Mouse (Mus musculus) heart, embryonic 16.5 days (tissue): ENCODE data around the gene Hoxb5. TPM values are rescaled to one million over a fixed set of nuclear protein-coding genes. Genes with fewer than 3 reads are reported as not detected.

Experiments
- ATAC-seq: fragments of 200-750 bp; cut with Nextera tagmentation; replicated peaks from 2 replicates; pipeline ENCODE4 v1.8.0; 2017; ENCODE audit warnings: moderate number of reproducible peaks; ENCODE audit not compliant: insufficient read depth, low FRiP score; ENCODE audit errors: extremely low read depth
- H3K27ac ChIP-seq: fragments of 300-500 bp; sonication (generic); 2 replicates; pipeline ENCODE4 v1.5.1; 2014; ENCODE audit warnings: mild to moderate bottlenecking, low read length, control low read depth, moderate library complexity
- H3K27me3 ChIP-seq: fragments of 300-500 bp; sonication (generic); 2 replicates; pipeline ENCODE4 v1.6.1; 2014; ENCODE audit warnings: low read length, mixed read lengths; ENCODE audit not compliant: control insufficient read depth, insufficient read depth
- H3K36me3 ChIP-seq: fragments of 300-500 bp; sonication (generic); 2 replicates; pipeline ENCODE4 v1.6.1; 2014; ENCODE audit not compliant: control insufficient read depth, insufficient read depth
- H3K4me1 ChIP-seq: fragments of 300-500 bp; sonication (generic); 2 replicates; pipeline ENCODE4 v1.6.1; 2014; ENCODE audit warnings: low read length, mixed read lengths; ENCODE audit not compliant: control insufficient read depth, insufficient read depth
- H3K4me2 ChIP-seq: fragments of 300-500 bp; sonication (generic); 2 replicates; pipeline ENCODE4 v1.6.1; 2014; ENCODE audit warnings: low read depth, mild to moderate bottlenecking, control low read depth, low read length
- H3K4me3 ChIP-seq: fragments of 300-500 bp; sonication (generic); 2 replicates; pipeline ENCODE4 v1.5.1; 2014; ENCODE audit warnings: mild to moderate bottlenecking, control low read depth, low read length
- H3K9ac ChIP-seq: fragments of 300-500 bp; sonication (generic); 2 replicates; pipeline ENCODE4 v1.6.1; 2014; ENCODE audit warnings: low read length, control low read depth
- H3K9me3 ChIP-seq: fragments of 300-500 bp; sonication (generic); replicated peaks from 2 replicates; pipeline ENCODE4 v1.6.1; 2016; ENCODE audit warnings: low read length; ENCODE audit not compliant: control insufficient read depth
- WGBS: fragments of 180-500 bp; shearing (Covaris S2); extraction: QIAGEN DNeasy Blood & Tissue Kit; methylation state at CpG from one replicate; pipeline ENCODE4 v1.1.7; 2014; 5-methylcytosine and 5-hydroxymethylcytosine counted together
- polyA plus RNA-seq: library from polyadenylated mRNA; unstranded; fragments of >200 nt; fragmentation: Nextera tagmentation; extraction: Ambion mirVana; gene quantifications from 2 replicates; pipeline ENCODE4 v1.2.1, GENCODE M21; 2015

The Hoxb5 gene
- polyA plus RNA-seq, 1 experiment from 2014 or later: 0.76 TPM

DNA sequence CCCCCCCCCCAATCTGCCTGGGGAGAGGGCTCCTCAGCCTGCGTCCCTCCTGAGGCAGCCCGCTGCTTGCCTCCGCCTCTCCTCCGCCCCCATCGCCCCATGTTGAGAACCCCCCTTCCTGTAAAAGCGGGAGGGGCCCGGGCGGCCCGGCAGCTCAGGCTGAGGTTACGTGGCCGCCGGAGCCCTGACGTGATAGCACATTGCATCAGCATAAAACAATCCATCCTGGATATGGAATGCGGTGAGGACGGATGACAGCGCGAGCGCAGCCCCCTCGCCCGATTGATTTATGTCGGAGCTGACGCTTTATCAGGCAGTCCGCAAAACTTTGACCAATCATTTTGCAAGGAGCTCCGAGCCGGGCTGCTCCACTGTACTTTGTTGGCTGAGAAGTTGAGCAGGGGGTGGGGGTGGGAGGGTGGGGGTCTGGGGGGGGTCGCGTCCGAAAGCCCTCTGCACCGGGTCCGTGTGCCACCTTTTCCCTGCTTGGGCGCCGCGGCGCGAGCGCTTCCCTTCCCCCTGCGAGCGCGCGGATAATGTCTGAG, 32.1 kb upstream of the Hoxb5 start, which contains the start of gene Hoxb9:
Hoxb9 (plus strand) TSS at position 462 of the 545 bp plus-strand sequence.
- ATAC-seq: no peak
- WGBS: 1% methylated on average over 40 of the region's 40 CpGs

DNA sequence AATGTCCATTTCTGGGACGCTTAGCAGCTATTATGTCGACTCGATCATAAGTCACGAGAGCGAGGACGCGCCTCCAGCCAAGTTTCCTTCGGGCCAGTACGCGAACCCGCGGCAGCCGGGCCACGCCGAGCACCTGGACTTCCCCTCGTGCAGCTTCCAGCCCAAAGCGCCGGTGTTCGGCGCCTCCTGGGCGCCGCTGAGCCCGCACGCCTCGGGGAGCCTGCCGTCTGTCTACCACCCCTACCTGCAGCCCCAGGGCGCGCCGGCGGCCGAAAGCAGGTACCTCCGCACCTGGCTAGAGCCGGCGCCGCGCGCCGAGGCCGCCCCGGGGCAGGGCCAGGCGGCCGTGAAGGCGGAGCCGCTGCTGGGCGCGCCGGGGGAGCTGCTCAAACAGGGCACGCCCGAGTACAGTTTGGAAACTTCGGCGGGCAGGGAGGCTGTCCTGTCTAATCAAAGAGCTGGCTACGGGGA, 31.6 kb upstream of the Hoxb5 start:
- WGBS: under 1% methylated on average over 52 of the region's 52 CpGs
- ATAC-seq: no peak; the same call in 1 of the 2 replicates
- H3K4me2 ChIP-seq: peak overlapping the region; percentile 42; the same call in 1 of the 2 replicates

More for the DNA sequence above, 32.1 kb upstream of the Hoxb5 start, which contains the start of gene Hoxb9:
- Histone ChIP-seq H3K27me3 (peaks cover 96% of the 10 kb centered on the region), H3K27ac (no peak within 1 kb of the TSS), H3K36me3 (no peaks in the 10 kb centered on the region), H3K4me2 (peak within 1 kb of the TSS; percentile 42; the same call in 1 of the 2 replicates), H3K4me3 (peak within 1 kb of the TSS; percentile 24), H3K9ac (no peak within 1 kb of the TSS), H3K9me3 (no peaks in the 10 kb centered on the region), H3K4me1 (0 out of 2 replicates have a peak, but pooled peaks cover 2% of the 10 kb centered on the region)

DNA sequence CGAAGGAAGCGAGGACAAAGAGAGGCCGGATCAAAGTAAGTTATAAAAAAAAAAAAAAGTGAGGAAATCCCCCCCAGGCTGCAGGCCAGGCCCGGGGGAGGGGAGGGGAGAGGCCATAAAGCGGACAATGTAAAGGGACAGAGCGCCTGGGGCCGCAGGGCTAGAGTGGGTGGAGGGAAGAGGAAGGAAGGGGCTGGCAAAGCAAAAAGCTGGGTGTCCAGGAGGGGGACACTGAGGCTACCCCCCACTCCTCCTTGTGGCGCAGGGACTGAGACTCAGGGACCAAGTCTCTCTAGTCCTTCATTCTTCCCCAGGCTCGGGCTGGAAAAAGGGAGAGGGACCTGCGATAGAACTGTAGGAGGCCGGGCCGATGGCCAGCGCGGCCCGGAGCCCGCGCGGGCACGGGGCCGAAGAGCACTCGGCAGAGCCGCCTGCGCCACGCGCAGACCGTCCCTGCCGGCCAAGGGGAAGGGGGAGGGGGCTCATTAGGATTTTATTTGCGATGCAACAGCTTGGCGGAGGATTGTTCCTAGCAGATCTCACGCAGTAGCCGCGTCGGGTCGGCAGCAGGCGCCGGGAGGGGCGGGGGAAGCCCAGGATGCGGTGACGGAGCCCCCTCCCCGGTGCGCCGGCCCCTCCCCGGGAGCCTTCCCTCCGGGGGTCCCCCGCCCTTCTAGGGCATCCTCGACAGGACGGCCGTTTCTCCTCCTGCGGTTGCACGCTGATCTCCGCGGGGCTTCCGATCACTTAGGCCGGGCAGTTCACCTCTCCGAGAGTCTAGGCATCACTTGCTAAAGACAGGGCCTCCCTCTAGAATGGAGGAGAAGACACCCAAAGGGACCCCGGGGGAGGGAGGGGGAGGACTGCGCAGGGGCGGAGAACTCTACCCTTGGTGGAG, 30.9 kb upstream of the Hoxb5 start:
- no peak for ATAC-seq
- no peak overlapping the region for H3K27ac ChIP-seq
- peak overlapping the region; percentile 42; the same call in 1 of the 2 replicates for H3K4me2 ChIP-seq
- no peaks in the 10 kb centered on the region for H3K9me3 ChIP-seq
- WGBS: 1% methylated on average over 52 of the region's 58 CpGs
- 0 out of 2 replicates have a peak, but pooled peaks cover 2% of the 10 kb centered on the region for H3K4me1 ChIP-seq
- H3K9ac ChIP-seq: no peak overlapping the region
- H3K27me3 ChIP-seq: peaks cover 95% of the 10 kb centered on the region
- peak overlapping the region; percentile 24 for H3K4me3 ChIP-seq
- H3K36me3 ChIP-seq: no peaks in the 10 kb centered on the region

More for the DNA sequence above, 31.6 kb upstream of the Hoxb5 start:
- Histone ChIP-seq H3K9ac (no peak overlapping the region), H3K36me3 (no peaks in the 10 kb centered on the region), H3K27ac (no peak overlapping the region), H3K4me3 (peak overlapping the region; percentile 24), H3K27me3 (peaks cover 96% of the 10 kb centered on the region), H3K9me3 (no peaks in the 10 kb centered on the region), H3K4me1 (0 out of 2 replicates have a peak, but pooled peaks cover 2% of the 10 kb centered on the region)

DNA sequence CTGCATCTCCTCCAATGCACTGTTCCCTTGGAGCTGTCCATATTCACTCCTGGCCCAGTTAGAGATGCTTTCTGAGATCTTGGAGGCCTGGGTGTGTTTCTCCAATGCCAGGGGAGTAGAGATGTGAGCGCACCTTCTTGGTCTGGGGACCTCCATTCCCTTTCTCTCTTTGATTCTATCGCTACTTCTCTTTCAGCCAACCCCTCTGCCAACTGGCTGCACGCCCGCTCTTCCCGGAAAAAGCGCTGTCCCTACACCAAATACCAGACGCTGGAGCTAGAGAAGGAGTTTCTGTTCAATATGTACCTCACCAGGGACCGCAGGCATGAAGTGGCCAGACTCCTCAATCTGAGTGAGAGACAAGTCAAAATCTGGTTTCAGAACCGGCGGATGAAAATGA, 28.7 kb upstream of the Hoxb5 start:
- H3K27me3 ChIP-seq: peaks cover 96% of the 10 kb centered on the region
- H3K9ac ChIP-seq: no peak overlapping the region
- no peak overlapping the region for H3K27ac ChIP-seq
- H3K9me3 ChIP-seq: no peaks in the 10 kb centered on the region
- H3K4me3 ChIP-seq: no peak overlapping the region
- H3K4me2 ChIP-seq: no peak overlapping the region
- 0 out of 2 replicates have a peak, but pooled peaks cover 2% of the 10 kb centered on the region for H3K4me1 ChIP-seq
- H3K36me3 ChIP-seq: no peaks in the 10 kb centered on the region
- ATAC-seq: no peak
- 10% methylated on average over 10 of the region's 10 CpGs for WGBS

DNA sequence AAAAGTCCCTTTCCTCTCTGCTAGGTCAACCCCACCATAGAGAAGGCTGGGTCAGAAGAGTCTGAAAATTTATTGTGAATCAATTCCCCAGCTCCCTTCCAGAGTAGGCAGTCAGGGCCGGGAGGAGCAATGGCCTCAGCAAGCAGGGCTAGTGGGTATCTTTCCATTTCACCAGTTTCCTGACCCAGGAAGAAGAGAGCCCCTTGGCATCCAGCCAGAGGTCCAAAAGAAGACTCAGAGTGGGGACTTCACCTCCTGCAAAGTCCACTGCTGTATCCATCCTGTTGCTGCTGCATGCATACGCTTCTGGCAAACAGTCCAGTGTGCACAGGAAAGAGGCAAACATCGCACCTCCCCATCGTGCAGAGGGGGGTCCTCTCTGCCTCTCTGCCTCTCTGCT, 27.2 kb upstream of the Hoxb5 start:
- Histone ChIP-seq H3K27ac (no peak overlapping the region), H3K27me3 (peaks cover 95% of the 10 kb centered on the region), H3K9me3 (no peaks in the 10 kb centered on the region), H3K36me3 (no peaks in the 10 kb centered on the region), H3K4me1 (0 out of 2 replicates have a peak, but pooled peaks cover 1% of the 10 kb centered on the region), H3K9ac (no peak overlapping the region), H3K4me2 (no peak overlapping the region), H3K4me3 (no peak overlapping the region)
- no peak for ATAC-seq
- WGBS: 6% methylated on average over 4 of the region's 4 CpGs

DNA sequence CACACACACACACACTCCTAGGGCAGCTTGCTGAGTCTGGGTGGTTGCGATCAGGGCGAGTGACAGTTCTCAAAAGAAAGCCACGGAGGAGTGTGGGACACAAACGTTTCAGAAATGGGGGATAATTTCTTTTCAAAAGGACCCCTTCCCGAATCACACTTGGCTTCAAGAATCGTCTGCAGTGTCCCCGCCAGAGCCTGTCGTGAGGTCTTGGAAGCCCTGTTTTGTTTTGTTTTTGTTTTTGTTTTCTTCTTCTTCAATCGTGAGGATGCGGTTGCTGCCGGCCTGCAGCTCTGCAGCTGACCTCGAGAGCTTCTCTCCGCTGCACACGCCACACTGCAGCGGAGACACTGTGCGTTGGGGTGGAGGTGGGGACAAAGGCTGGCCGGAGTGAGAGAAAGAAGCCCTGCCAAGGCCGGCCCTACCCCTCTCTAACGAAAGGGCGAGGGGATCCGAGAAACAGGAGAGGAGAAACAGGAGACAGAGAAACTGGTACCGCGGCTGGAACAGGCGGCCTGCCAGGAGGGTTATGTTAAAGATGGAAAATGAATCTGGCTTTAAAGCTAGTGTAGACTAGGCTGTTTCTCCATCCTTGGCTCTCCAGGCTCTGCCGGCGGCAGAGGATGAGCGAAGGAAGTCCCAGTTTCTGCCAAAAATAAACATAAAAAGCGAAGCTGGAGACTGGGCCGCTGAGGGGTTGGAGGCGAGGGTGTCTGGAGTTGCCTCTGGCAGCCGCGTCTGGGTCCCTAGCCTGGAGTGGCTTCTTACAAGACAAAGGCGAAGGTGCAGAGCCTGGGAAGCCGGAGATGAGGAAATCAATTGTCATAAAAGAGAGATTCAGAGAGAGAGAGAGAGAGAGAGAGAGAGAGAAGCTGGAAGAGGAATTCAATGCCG, 25.7 kb upstream of the Hoxb5 start:
- Histone ChIP-seq H3K27me3 (peaks cover 94% of the 10 kb centered on the region), H3K9me3 (no peaks in the 10 kb centered on the region), H3K4me2 (no peak overlapping the region), H3K4me3 (no peak overlapping the region), H3K27ac (no peak overlapping the region), H3K36me3 (no peaks in the 10 kb centered on the region), H3K4me1 (no peaks in the 10 kb centered on the region), H3K9ac (no peak overlapping the region)
- 3% methylated on average over 35 of the region's 35 CpGs for WGBS
- ATAC-seq: no peak

DNA sequence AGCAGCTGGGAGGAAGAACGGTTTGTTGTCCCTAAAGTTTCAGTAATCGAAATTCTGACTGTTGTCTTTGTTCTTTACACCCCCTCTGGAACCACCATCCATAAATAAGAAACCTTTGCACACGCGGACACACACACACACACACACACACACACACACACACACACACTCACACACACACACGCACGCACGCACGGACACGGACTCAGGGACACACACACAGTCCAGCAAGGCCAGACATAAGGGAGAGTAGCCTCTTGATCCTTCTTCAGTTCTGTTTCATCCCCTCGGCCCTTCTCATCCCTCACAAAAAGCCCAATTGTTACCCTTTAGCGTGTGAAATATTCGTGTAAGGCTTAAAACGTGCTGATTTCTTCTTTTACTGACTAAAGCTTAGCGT, 24.8 kb upstream of the Hoxb5 start:
- Histone ChIP-seq H3K9ac (no peak overlapping the region), H3K36me3 (no peaks in the 10 kb centered on the region), H3K27me3 (peaks cover 92% of the 10 kb centered on the region), H3K9me3 (no peaks in the 10 kb centered on the region), H3K4me2 (no peak overlapping the region), H3K4me3 (no peak overlapping the region), H3K4me1 (no peaks in the 10 kb centered on the region), H3K27ac (no peak overlapping the region)
- WGBS: 27% methylated on average over 14 of the region's 14 CpGs
- ATAC-seq: no peak

DNA sequence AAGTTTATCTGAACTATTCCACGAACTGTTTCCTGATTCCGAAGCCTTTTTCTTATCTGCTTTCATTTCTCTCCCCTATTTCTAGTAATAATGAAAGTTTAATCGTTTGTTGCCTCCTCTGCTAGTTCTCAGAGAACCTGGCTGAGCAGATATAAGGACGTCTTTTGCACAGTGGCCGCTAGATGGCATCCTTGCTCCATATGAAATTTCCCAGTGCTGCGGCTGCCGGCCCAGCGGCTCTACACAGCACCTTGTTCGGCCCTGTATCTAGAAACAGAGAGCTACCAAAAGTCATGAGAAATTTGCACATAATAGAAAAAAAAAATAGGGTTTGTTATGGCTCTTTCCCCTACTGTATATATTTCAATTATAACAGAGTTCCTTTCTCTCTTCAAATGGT, 24.4 kb upstream of the Hoxb5 start:
- Histone ChIP-seq H3K27ac (no peak overlapping the region), H3K9ac (no peak overlapping the region), H3K4me1 (peaks cover under 1% of the 10 kb centered on the region), H3K36me3 (no peaks in the 10 kb centered on the region), H3K9me3 (no peaks in the 10 kb centered on the region), H3K4me2 (no peak overlapping the region), H3K4me3 (no peak overlapping the region), H3K27me3 (peaks cover 92% of the 10 kb centered on the region)
- under 1% methylated on average over 9 of the region's 9 CpGs for WGBS
- ATAC-seq: peak; percentile 67; the same call in 1 of the 2 replicates
